Mouse (Mus musculus): ENCODE measurements around the gene Echdc3.

DNA sequence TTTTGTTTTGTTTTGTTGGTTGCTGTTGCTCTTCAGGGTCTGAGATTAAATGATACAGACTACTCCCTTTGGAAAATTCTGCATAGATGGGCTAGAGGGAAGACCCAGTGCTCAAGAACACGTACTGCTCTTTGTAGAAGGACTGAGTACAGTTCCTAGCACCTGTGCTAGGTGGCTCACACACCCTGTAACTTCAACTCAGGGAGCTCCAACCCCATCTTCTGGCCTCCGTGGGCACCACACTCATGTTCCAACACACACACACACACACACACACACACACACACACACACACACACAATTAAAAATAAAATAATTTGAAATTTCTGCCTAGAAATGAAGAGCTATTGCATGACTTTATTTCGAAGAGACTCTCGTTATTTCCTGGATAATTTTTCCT, 47.8 kb upstream of the Echdc3 start:
- no peak for TF ChIP-seq POLR2A (IDR thresholded peaks at IDR 0.05; ENCODE audit: extremely low read depth, insufficient read depth, low read length)
- TF ChIP-seq CTCF (IDR thresholded peaks at IDR 0.05; ENCODE audit: extremely low read depth, insufficient read depth, low read length): no peak

Measured in cortical plate, adult 2 months (tissue).